Mouse (Mus musculus): ENCODE measurements at regions not wholly inside any gene's neighbourhood (a gene's known extent, or its start where the extent isn't known, plus 50 kb on each side); places are given as distances from the start of the nearest gene placed in this dataset.

GRCm38 (mm10) chr14:76851473-76852214, 184.9 kb upstream of the Ccdc122 start:
- TF ChIP-seq POLR2A (IDR thresholded peaks at IDR 0.05; ENCODE audit: extremely low read depth, insufficient read depth, low read length) (no peak), CTCF (IDR thresholded peaks at IDR 0.05; ENCODE audit: extremely low read depth, insufficient read depth, low read length) (no peak)
